Mouse (Mus musculus) MEL (cell line): ENCODE data around the gene Hemk1. TPM values are rescaled to one million over a fixed set of nuclear protein-coding genes. Genes with fewer than 3 reads are reported as not detected.
A peak's percentile ranks its signal among the peaks of the same experiment; 100 is the strongest.

Experiments used
- DNase-seq: peaks from one replicate; pipeline ENCODE4 v3.0.0; 2011; ENCODE audit warnings: low read depth, low spot score
- H3K27ac ChIP-seq: 2 replicates; pipeline ENCODE4 v1.5.1; 2012; ENCODE audit warnings: low read depth, mild to moderate bottlenecking, control low read depth, low read length, moderate library complexity; ENCODE audit not compliant: control insufficient read depth
- H3K27me3 ChIP-seq, 2 experiments: fragments of 150-350 bp in 1 of 2; sonication (generic) in 1 of 2; 2 replicates each; pipeline ENCODE4 v1.6.1; 2012; ENCODE audit warnings: low read length in 2 of 2, mild to moderate bottlenecking in 2 of 2, improper control_type of control experiment in 1 of 2, moderate library complexity in 1 of 2; ENCODE audit not compliant: insufficient read depth in 2 of 2, control insufficient read depth in 1 of 2
- H3K36me3 ChIP-seq, 2 experiments: 2 replicates each; pipeline ENCODE4 v1.6.1; 2012 to 2014; ENCODE audit warnings: low read length in 2 of 2, improper control_type of control experiment in 1 of 2, inconsistent platforms in 1 of 2, mild to moderate bottlenecking in 1 of 2; ENCODE audit not compliant: insufficient read depth in 2 of 2, control insufficient read depth in 1 of 2
- H3K4me1 ChIP-seq, 2 experiments: fragments of 150-350 bp in 1 of 2; sonication (generic) in 1 of 2; 2 replicates each; pipeline ENCODE4 v1.6.1; 2012; ENCODE audit warnings: low read length in 2 of 2, improper control_type of control experiment in 1 of 2, mild to moderate bottlenecking in 1 of 2; ENCODE audit not compliant: insufficient read depth in 2 of 2, control insufficient read depth in 1 of 2
- H3K4me3 ChIP-seq, 2 experiments: fragments of 150-350 bp in 1 of 2; sonication (generic) in 1 of 2; 2 replicates each; pipeline ENCODE4 v1.5.1; 2012; ENCODE audit warnings: low read depth in 2 of 2, low read length in 2 of 2, mild to moderate bottlenecking in 2 of 2, moderate library complexity in 2 of 2, control low read depth in 1 of 2, improper control_type of control experiment in 1 of 2; ENCODE audit not compliant: control insufficient read depth in 1 of 2, insufficient read depth in 1 of 2
- H3K79me2 ChIP-seq: 2 replicates; pipeline ENCODE4 v1.6.1; 2012; ENCODE audit warnings: mild to moderate bottlenecking, low read length, moderate library complexity; ENCODE audit not compliant: control insufficient read depth, poor library complexity, insufficient read depth
- H3K9ac ChIP-seq: 2 replicates; pipeline ENCODE4 v1.6.1; 2012; ENCODE audit warnings: low read depth, mild to moderate bottlenecking, control low read depth, low read length, moderate library complexity; ENCODE audit not compliant: control insufficient read depth, poor library complexity, severe bottlenecking
- H3K9me3 ChIP-seq: fragments of 150-350 bp; sonication (generic); replicated peaks from 2 replicates; pipeline ENCODE4 v1.6.1; 2012; ENCODE audit warnings: mild to moderate bottlenecking, low read length, improper control_type of control experiment, moderate library complexity; ENCODE audit not compliant: insufficient read depth
- BHLHE40 ChIP-seq: IDR thresholded peaks from 2 replicates; pipeline ENCODE4 v1.6.1; 2012; ENCODE audit warnings: low read depth, mild to moderate bottlenecking, inconsistent platforms, low read length, improper control_type of control experiment, borderline replicate concordance
- CTCF ChIP-seq, 3 experiments: IDR thresholded peaks in 2 of 3; conservative IDR thresholded peaks in 1 of 3; 2 replicates each; pipeline ENCODE4 v1.5.1; 2011 to 2012; ENCODE audit warnings: low read length in 3 of 3, low read depth in 2 of 3, mild to moderate bottlenecking in 2 of 3, improper control_type of control experiment in 1 of 3, inconsistent platforms in 1 of 3, mixed read lengths in 1 of 3, moderate library complexity in 1 of 3; ENCODE audit not compliant: control insufficient read depth in 1 of 3, insufficient read depth in 1 of 3, poor library complexity in 1 of 3, severe bottlenecking in 1 of 3
- E2F4 ChIP-seq: IDR thresholded peaks from 2 replicates; pipeline ENCODE4 v1.6.1; 2011; ENCODE audit warnings: low read depth, low read length, improper control_type of control experiment, borderline replicate concordance
- ELF1 ChIP-seq: IDR thresholded peaks from 2 replicates; pipeline ENCODE4 v1.6.1; 2014; ENCODE audit warnings: low read depth, mild to moderate bottlenecking, inconsistent platforms, low read length, improper control_type of control experiment, moderate library complexity
- ETS1 ChIP-seq: IDR thresholded peaks from 2 replicates; pipeline ENCODE4 v1.6.1; 2012; ENCODE audit warnings: low read depth, mild to moderate bottlenecking, inconsistent platforms, low read length, improper control_type of control experiment, moderate library complexity
- MAFK ChIP-seq: IDR thresholded peaks from 2 replicates; pipeline ENCODE4 v1.6.1; 2011; ENCODE audit warnings: low read depth, mild to moderate bottlenecking, low read length, improper control_type of control experiment, borderline replicate concordance
- MXI1 ChIP-seq: IDR thresholded peaks from 2 replicates; pipeline ENCODE4 v1.6.1; 2011; ENCODE audit warnings: mild to moderate bottlenecking, low read depth, low read length, improper control_type of control experiment
- NELFE ChIP-seq: IDR thresholded peaks from 2 replicates; pipeline ENCODE4 v1.6.1; 2011; ENCODE audit warnings: low read depth, low read length, improper control_type of control experiment
- POLR2AphosphoS5 ChIP-seq: IDR thresholded peaks from 2 replicates; pipeline ENCODE4 v1.6.1; 2012; ENCODE audit warnings: low read depth, borderline replicate concordance, mild to moderate bottlenecking, inconsistent platforms, low read length, moderate library complexity, mixed read lengths
- RAD21 ChIP-seq: IDR thresholded peaks from 2 replicates; pipeline ENCODE4 v1.6.1; 2011; ENCODE audit warnings: mild to moderate bottlenecking, low read depth, low read length, improper control_type of control experiment
- SIN3A ChIP-seq: IDR thresholded peaks from 2 replicates; pipeline ENCODE4 v1.6.1; 2012; ENCODE audit warnings: low read length, improper control_type of control experiment, inconsistent platforms
- TAL1 ChIP-seq: IDR thresholded peaks from 2 replicates; pipeline ENCODE4 v1.6.1; 2012; ENCODE audit warnings: mild to moderate bottlenecking, inconsistent platforms, low read length, moderate library complexity, mixed read lengths
- TCF12 ChIP-seq: IDR thresholded peaks from 2 replicates; pipeline ENCODE4 v1.6.1; 2014; ENCODE audit warnings: low read depth, mild to moderate bottlenecking, inconsistent platforms, low read length, improper control_type of control experiment, moderate library complexity
- USF1 ChIP-seq: IDR thresholded peaks from 2 replicates; pipeline ENCODE4 v1.6.1; 2014; ENCODE audit warnings: low read depth, mild to moderate bottlenecking, inconsistent platforms, low read length, improper control_type of control experiment, moderate library complexity
- ZMIZ1 ChIP-seq: IDR thresholded peaks from 2 replicates; pipeline ENCODE4 v1.6.1; 2012; ENCODE audit warnings: low read depth, mild to moderate bottlenecking, inconsistent platforms, low read length, improper control_type of control experiment, moderate library complexity
- polyA plus RNA-seq, 2 experiments: library from polyadenylated mRNA; stranded (reverse) in 1 of 2; unstranded in 1 of 2; fragments of >175 nt in 1 of 2; fragments of >200 nt in 1 of 2; gene quantifications; 2 replicates each; pipeline versions ENCODE4 v1.2.1 to v1.2.4; 2012; ENCODE audit warnings: low replicate concordance in 2 of 2, low read depth in 1 of 2; ENCODE audit not compliant: insufficient read length in 2 of 2, insufficient read depth in 1 of 2, missing spikeins in 1 of 2
- total RNA-seq: library from RNA; depleted of rRNA; stranded (reverse); fragments of 300-350 nt; gene quantifications from 2 replicates; pipeline ENCODE4 v1.2.3, GENCODE M21; 2012

Gene Hemk1
- total and polyA plus RNA-seq, 3 experiments = 7.5 to 11.8 TPM; not detected in 1

GRCm38 (mm10) chr9:107342201-107342709, 4.1 kb upstream of the Hemk1 start:
- H3K27me3 ChIP-seq = no peaks in the 10 kb centered on the region; a peak in 1 of 4 replicates
- no peak for TF ChIP-seq SIN3A
- TF ChIP-seq TAL1 = no peak
- no peak for TF ChIP-seq POLR2AphosphoS5
- no peak for TF ChIP-seq TCF12
- no peak for TF ChIP-seq BHLHE40
- no peak for TF ChIP-seq ZMIZ1
- TF ChIP-seq ELF1 = no peak
- TF ChIP-seq MXI1 = no peak
- no peak for TF ChIP-seq CTCF (IDR thresholded peaks at IDR 0.05 in 2 of 3, conservative IDR thresholded peaks at IDR 0.05 in 1 of 3; ENCODE audit: control insufficient read depth in 1 of 3, insufficient read depth in 1 of 3, low read depth in 2 of 3, low read length in 3 of 3, poor library complexity in 1 of 3, severe bottlenecking in 1 of 3)
- no peak for TF ChIP-seq ETS1
- no peak for TF ChIP-seq MAFK
- TF ChIP-seq NELFE = no peak
- TF ChIP-seq RAD21 = no peak
- no peak for TF ChIP-seq USF1
- no peaks in the 10 kb centered on the region for H3K9me3 ChIP-seq
- H3K79me2 ChIP-seq = peaks cover 4% of the 10 kb centered on the region; the same call in 1 of the 2 replicates
- H3K27ac ChIP-seq = no peak overlapping the region
- no peak overlapping the region for H3K9ac ChIP-seq
- peaks cover 0 to 13% of the 10 kb centered on the region in 2 experiments; a peak in 2 of 4 replicates for H3K36me3 ChIP-seq
- peaks cover 0 to 16% of the 10 kb centered on the region in 2 experiments; a peak in 2 of 4 replicates for H3K4me1 ChIP-seq
- H3K4me3 ChIP-seq = no peak overlapping the region
- DNase-seq = no peak

- no peaks in the 10 kb centered on the region; a peak in 1 of 4 replicates for H3K27me3 ChIP-seq
- TF ChIP-seq E2F4 = no peak
- TF ChIP-seq, all 39 proteins: peak for 0
Measured at GRCm38 (mm10) chr9:107340911-107341645, 2.9 kb upstream of the Hemk1 start.

More at GRCm38 (mm10) chr9:107340911-107341645, 2.9 kb upstream of the Hemk1 start:
- DNase-seq = no peak
- H3K9ac ChIP-seq = peak overlapping the region; percentile 71
- H3K9me3 ChIP-seq = no peaks in the 10 kb centered on the region
- peaks cover 0 to 13% of the 10 kb centered on the region in 2 experiments; a peak in 2 of 4 replicates for H3K36me3 ChIP-seq
- peaks cover 0 to 18% of the 10 kb centered on the region in 2 experiments; a peak in 2 of 4 replicates for H3K4me1 ChIP-seq
- no peak overlapping the region for H3K27ac ChIP-seq
- peak overlapping the region; percentile 67 to 78 for H3K4me3 ChIP-seq
- peaks cover 4% of the 10 kb centered on the region; the same call in 1 of the 2 replicates for H3K79me2 ChIP-seq
